Mouse (Mus musculus) midbrain, postnatal 0 days (tissue): ENCODE results near the gene Crnkl1. TPM values are rescaled to one million over a fixed set of nuclear protein-coding genes. Genes with fewer than 3 reads are reported as not detected.

Experiments used
- ATAC-seq: fragments of 200-750 bp; cut with Nextera tagmentation; 2 replicates; pipeline ENCODE4 v1.8.0; 2017; ENCODE audit warnings: moderate number of reproducible peaks, mild to moderate bottlenecking, moderate TSS enrichment, moderate library complexity; ENCODE audit not compliant: low FRiP score
- DNase-seq: peaks from one replicate; pipeline ENCODE4 v3.0.0-alpha.2; 2015; ENCODE audit warnings: low spot score
- H3K27ac ChIP-seq: fragments of 300-500 bp; sonication (generic); 2 replicates; pipeline ENCODE4 v1.5.1; 2014; ENCODE audit warnings: low read depth, mild to moderate bottlenecking, low read length, mixed read lengths
- H3K27me3 ChIP-seq: fragments of 300-500 bp; sonication (generic); 2 replicates; pipeline ENCODE4 v1.6.1; 2014; ENCODE audit warnings: low read length, control low read depth, mixed read lengths; ENCODE audit not compliant: insufficient read depth
- H3K36me3 ChIP-seq: fragments of 300-500 bp; sonication (generic); 2 replicates; pipeline ENCODE4 v1.6.1; 2014; ENCODE audit warnings: low read length, control low read depth, mixed read lengths; ENCODE audit not compliant: insufficient read depth
- H3K4me1 ChIP-seq: fragments of 300-500 bp; sonication (generic); 2 replicates; pipeline ENCODE4 v1.6.1; 2014; ENCODE audit warnings: mild to moderate bottlenecking, control low read depth, antibody characterized with exemption, low read length, mixed read lengths; ENCODE audit not compliant: insufficient read depth
- H3K4me2 ChIP-seq: fragments of 300-500 bp; sonication (generic); 2 replicates; pipeline ENCODE4 v1.6.1; 2014; ENCODE audit warnings: low read depth, mild to moderate bottlenecking, low read length, mixed read lengths; ENCODE audit not compliant: poor library complexity, severe bottlenecking
- H3K4me3 ChIP-seq: fragments of 300-500 bp; sonication (generic); 2 replicates; pipeline ENCODE4 v1.5.1; 2014; ENCODE audit warnings: low read depth, mild to moderate bottlenecking, low read length, moderate library complexity
- H3K9ac ChIP-seq: fragments of 300-500 bp; sonication (generic); replicated peaks from 2 replicates; pipeline ENCODE4 v1.6.1; 2014; ENCODE audit warnings: mild to moderate bottlenecking, low read length, moderate library complexity, mixed read lengths; ENCODE audit not compliant: poor library complexity, severe bottlenecking
- H3K9me3 ChIP-seq: fragments of 300-500 bp; sonication (generic); 2 replicates; pipeline ENCODE4 v1.6.1; 2016; ENCODE audit warnings: low read length, control low read depth
- CTCF ChIP-seq: IDR thresholded peaks from 2 replicates; pipeline ENCODE4 v1.5.1; 2016; ENCODE audit warnings: antibody characterized with exemption, mild to moderate bottlenecking
- WGBS: fragments of 180-500 bp; shearing (Covaris S2); extraction: QIAGEN DNeasy Blood & Tissue Kit; methylation state at CpG from one replicate; pipeline ENCODE4 v1.1.7; 2014; 5-methylcytosine and 5-hydroxymethylcytosine counted together
- polyA plus RNA-seq: library from polyadenylated mRNA; unstranded; fragments of >200 nt; fragmentation: Nextera tagmentation; extraction: Ambion mirVana; gene quantifications from 2 replicates; pipeline ENCODE4 v1.2.1, GENCODE M21; 2015
- total RNA-seq: library from RNA; depleted of rRNA; stranded (reverse); fragments of >200 nt; gene quantifications from 2 replicates; pipeline ENCODE4 v1.2.3, GENCODE M21; 2014

Crnkl1 gene
- total and polyA plus RNA-seq, 2 experiments from 2014 or later, result 15.5 to 16.2 TPM

- no peak for TF ChIP-seq CTCF
- Histone ChIP-seq H3K36me3 (no peaks in the 10 kb centered on the region), H3K9me3 (no peaks in the 10 kb centered on the region), H3K9ac (no peak overlapping the region), H3K27me3 (no peaks in the 10 kb centered on the region), H3K4me3 (no peak overlapping the region), H3K4me2 (no peak overlapping the region), H3K4me1 (no peaks in the 10 kb centered on the region), H3K27ac (no peak overlapping the region)
- no peak for DNase-seq
- WGBS, result 93% methylated on average over 4 of the region's 4 CpGs
- no peak for ATAC-seq
Observed at GRCm38 (mm10) chr2:145972571-145972970, 37.8 kb upstream of the Crnkl1 start.

GRCm38 (mm10) chr2:145971237-145972010 lies 36.6 kb upstream of the Crnkl1 start:
- no peak for TF ChIP-seq CTCF
- Histone ChIP-seq H3K4me1 (no peaks in the 10 kb centered on the region), H3K4me3 (no peak overlapping the region), H3K27me3 (no peaks in the 10 kb centered on the region), H3K9ac (no peak overlapping the region), H3K4me2 (no peak overlapping the region), H3K36me3 (no peaks in the 10 kb centered on the region), H3K27ac (no peak overlapping the region), H3K9me3 (no peaks in the 10 kb centered on the region)
- DNase-seq (peak; percentile 89), ATAC-seq (no peak)
- WGBS, result 85% methylated on average over 20 of the region's 20 CpGs

- H3K4me2 ChIP-seq, result no peak overlapping the region
- H3K9me3 ChIP-seq, result no peaks in the 10 kb centered on the region
- ATAC-seq, result no peak
- H3K4me3 ChIP-seq, result no peak overlapping the region
- H3K9ac ChIP-seq, result no peak overlapping the region
- H3K27me3 ChIP-seq, result no peaks in the 10 kb centered on the region
- H3K4me1 ChIP-seq, result no peaks in the 10 kb centered on the region
- no peak overlapping the region for H3K27ac ChIP-seq
- TF ChIP-seq CTCF, result no peak
- DNase-seq, result peak; percentile 83
- no peaks in the 10 kb centered on the region for H3K36me3 ChIP-seq
- WGBS, result 86% methylated on average over 12 of the region's 12 CpGs
Observed at GRCm38 (mm10) chr2:145970751-145971150, 35.9 kb upstream of the Crnkl1 start.

GRCm38 (mm10) chr2:145961861-145962260 lies 27.0 kb upstream of the Crnkl1 start:
- no peak overlapping the region for H3K9ac ChIP-seq
- peak; percentile 41 for DNase-seq
- no peak overlapping the region for H3K27ac ChIP-seq
- no peak for TF ChIP-seq CTCF
- WGBS, result 65% methylated on average over 5 of the region's 5 CpGs
- ATAC-seq, result no peak
- no peaks in the 10 kb centered on the region for H3K4me1 ChIP-seq
- H3K36me3 ChIP-seq, result no peaks in the 10 kb centered on the region
- H3K4me3 ChIP-seq, result no peak overlapping the region
- no peaks in the 10 kb centered on the region for H3K27me3 ChIP-seq
- H3K4me2 ChIP-seq, result no peak overlapping the region
- H3K9me3 ChIP-seq, result no peaks in the 10 kb centered on the region

GRCm38 (mm10) chr2:145958551-145958950 lies 23.7 kb upstream of the Crnkl1 start:
- no peak for ATAC-seq
- WGBS, result 64% methylated on average over 7 of the region's 7 CpGs
- Histone ChIP-seq H3K4me1 (no peaks in the 10 kb centered on the region), H3K4me2 (no peak overlapping the region), H3K9me3 (no peaks in the 10 kb centered on the region), H3K4me3 (no peak overlapping the region), H3K27ac (no peak overlapping the region), H3K9ac (no peak overlapping the region), H3K27me3 (no peaks in the 10 kb centered on the region), H3K36me3 (no peaks in the 10 kb centered on the region)
- no peak for TF ChIP-seq CTCF
- no peak for DNase-seq

- DNase-seq (no peak), ATAC-seq (no peak)
- TF ChIP-seq CTCF, result no peak
- WGBS, result 78% methylated on average over 6 of the region's 6 CpGs
- no peak overlapping the region for H3K4me3 ChIP-seq
- H3K27ac ChIP-seq, result no peak overlapping the region
- no peaks in the 10 kb centered on the region for H3K9me3 ChIP-seq
- H3K9ac ChIP-seq, result no peak overlapping the region
- H3K27me3 ChIP-seq, result no peaks in the 10 kb centered on the region
- no peaks in the 10 kb centered on the region for H3K36me3 ChIP-seq
- H3K4me1 ChIP-seq, result no peaks in the 10 kb centered on the region
- no peak overlapping the region for H3K4me2 ChIP-seq
Observed at GRCm38 (mm10) chr2:145958097-145958496, 23.3 kb upstream of the Crnkl1 start.
